ENCODE assay signal across 8 mouse cellular contexts in genomic region chr7:134566322-134566721, GRCm38 (mm10).
A peak's percentile ranks its signal among the peaks of the same experiment; 100 is the strongest.
DNase-seq lines count a peak whose midpoint lies in the region; ATAC-seq lines count a peak whose summit lies in the region.

No protein-coding gene starts in this region.

- no peak for ATAC-seq in forebrain, embryonic 11.5 days (replicated peaks; ENCODE audit: low FRiP score)
- ATAC-seq in forebrain, embryonic 13.5 days = no peak
- ATAC-seq in common myeloid progenitor, adult 5-6 weeks (replicated peaks; ENCODE audit: low read depth, poor library complexity, severe bottlenecking) = peak; percentile 72; the same call in 1 of the 2 replicates

- 83% methylated on average over 5 of the region's 5 CpGs for WGBS in forebrain, embryonic 11.5 days
- WGBS in forebrain, embryonic 13.5 days = 82% methylated on average over 5 of the region's 5 CpGs

- H3K9ac ChIP-seq in forebrain, embryonic 11.5 days (ENCODE audit: low read length) = no peak overlapping the region
- no peak overlapping the region for H3K9ac ChIP-seq in forebrain, embryonic 13.5 days

- peak; percentile 76 for DNase-seq in forebrain, embryonic 11.5 days (ENCODE audit: low spot score)
- peak; percentile 20 for DNase-seq in WW6 (ENCODE audit: low read depth, low spot score)
- peak; percentile 68 to 77 for DNase-seq in heart, postnatal 36 days
- DNase-seq in left cerebral cortex, adult 11 months (ENCODE audit: low spot score) = peak; percentile 57
- peak; percentile 77 for DNase-seq in mesoderm, embryonic 11.5 days (ENCODE audit: low read depth, low spot score)
- peak; percentile 9 to 65 for DNase-seq in thymus, postnatal 10 days (ENCODE audit: low spot score in 2 of 2)

- H3K4me3 ChIP-seq in forebrain, embryonic 11.5 days (ENCODE audit: low read depth, low read length) = no peak overlapping the region
- H3K4me3 ChIP-seq in forebrain, embryonic 13.5 days = no peak overlapping the region

- H3K9me3 ChIP-seq in forebrain, embryonic 11.5 days (ENCODE audit: control insufficient read depth, low read length) = no peaks in the 10 kb centered on the region
- 0 out of 2 replicates have a peak, but pooled peaks cover 5% of the 10 kb centered on the region for H3K9me3 ChIP-seq in forebrain, embryonic 13.5 days (replicated peaks)

- H3K4me2 ChIP-seq in forebrain, embryonic 11.5 days (ENCODE audit: low read depth, low read length, severe bottlenecking) = no peak overlapping the region
- H3K4me2 ChIP-seq in forebrain, embryonic 13.5 days = no peak overlapping the region

- no peaks in the 10 kb centered on the region for H3K27me3 ChIP-seq in forebrain, embryonic 11.5 days (ENCODE audit: control insufficient read depth, insufficient read depth, low read length)
- no peaks in the 10 kb centered on the region for H3K27me3 ChIP-seq in forebrain, embryonic 13.5 days

- H3K4me1 ChIP-seq in forebrain, embryonic 11.5 days (replicated peaks; ENCODE audit: control insufficient read depth, insufficient read depth, low read length) = no peaks in the 10 kb centered on the region
- H3K4me1 ChIP-seq in forebrain, embryonic 13.5 days = no peaks in the 10 kb centered on the region

- H3K27ac ChIP-seq in forebrain, embryonic 11.5 days (ENCODE audit: low read depth, low read length) = no peak overlapping the region
- no peak overlapping the region for H3K27ac ChIP-seq in forebrain, embryonic 13.5 days

- H3K36me3 ChIP-seq in forebrain, embryonic 11.5 days (ENCODE audit: control insufficient read depth, insufficient read depth, low read length) = no peaks in the 10 kb centered on the region
- H3K36me3 ChIP-seq in forebrain, embryonic 13.5 days (ENCODE audit: poor library complexity, severe bottlenecking) = no peaks in the 10 kb centered on the region

- intact Hi-C loops in heart, postnatal 36 days (cut with DNase I) = loop anchor here (1.0 to 5.0 kb wide), 4 partner anchors 96 to 710 kb away; no protein-coding TSS in a partner anchor

Comparison
In these comparisons a context has a peak if more than half of its experiments do, and no peak if none do; other contexts are left out.
1. DNase-seq: peak in every context shown above with its lines; median percentile 77 in mesoderm, embryonic 11.5 days; 76 in forebrain, embryonic 11.5 days; 72 in heart, postnatal 36 days; 57 in left cerebral cortex, adult 11 months; 37 in thymus, postnatal 10 days; 20 in WW6.